Mouse (Mus musculus) lung, embryonic 15.5 days (tissue): ENCODE results near the gene Ndn. TPM values are rescaled to one million over a fixed set of nuclear protein-coding genes. Genes with fewer than 3 reads are reported as not detected.

Experiments
- ATAC-seq: fragments of 200-750 bp; cut with Nextera tagmentation; 2 replicates; pipeline ENCODE4 v1.8.0; 2017; ENCODE audit warnings: moderate number of reproducible peaks, borderline replicate concordance; ENCODE audit not compliant: low FRiP score, low TSS enrichment; ENCODE audit errors: extremely low read depth
- H3K27ac ChIP-seq: fragments of 300-500 bp; sonication (generic); 2 replicates; pipeline ENCODE4 v1.5.1; 2015; ENCODE audit warnings: moderate library complexity, mild to moderate bottlenecking, inconsistent platforms
- H3K27me3 ChIP-seq: fragments of 300-500 bp; sonication (generic); 2 replicates; pipeline ENCODE4 v1.6.1; 2015; ENCODE audit warnings: inconsistent platforms
- H3K36me3 ChIP-seq: fragments of 300-500 bp; sonication (generic); 2 replicates; pipeline ENCODE4 v1.6.1; 2015; ENCODE audit warnings: inconsistent platforms
- H3K4me1 ChIP-seq: fragments of 300-500 bp; sonication (generic); 2 replicates; pipeline ENCODE4 v1.6.1; 2015; ENCODE audit warnings: inconsistent platforms
- H3K4me2 ChIP-seq: fragments of 300-500 bp; sonication (generic); 2 replicates; pipeline ENCODE4 v1.6.1; 2015; ENCODE audit warnings: inconsistent platforms, mild to moderate bottlenecking, moderate library complexity
- H3K4me3 ChIP-seq: fragments of 300-500 bp; sonication (generic); 2 replicates; pipeline ENCODE4 v1.5.1; 2015; ENCODE audit warnings: mild to moderate bottlenecking, inconsistent platforms
- H3K9ac ChIP-seq: fragments of 300-500 bp; sonication (generic); 2 replicates; pipeline ENCODE4 v1.6.1; 2015; ENCODE audit warnings: inconsistent platforms
- H3K9me3 ChIP-seq: fragments of 300-500 bp; sonication (generic); 2 replicates; pipeline ENCODE4 v1.6.1; 2016; ENCODE audit warnings: inconsistent platforms
- WGBS: fragments of 180-500 bp; shearing (Covaris S2); methylation state at CpG from one replicate; pipeline ENCODE4 v1.1.7; 2015; 5-methylcytosine and 5-hydroxymethylcytosine counted together
- polyA plus RNA-seq: library from polyadenylated mRNA; unstranded; fragments of >200 nt; fragmentation: Nextera tagmentation; extraction: Ambion mirVana; gene quantifications from 2 replicates; pipeline ENCODE4 v1.2.1, GENCODE M21; 2015

The Ndn gene
- polyA plus RNA-seq: 74.2 and 76.6 TPM in 2 replicates

GRCm38 (mm10) chr7:62346269-62346668 is at the start of gene Ndn:
Ndn (plus strand) TSS chr7:62346569.
- Histone ChIP-seq H3K27ac (no peak within 1 kb of the TSS), H3K4me3 (no peak within 1 kb of the TSS), H3K4me2 (no peak within 1 kb of the TSS), H3K4me1 (no peaks in the 10 kb centered on the region), H3K36me3 (no peaks in the 10 kb centered on the region), H3K27me3 (no peaks in the 10 kb centered on the region), H3K9me3 (no peaks in the 10 kb centered on the region), H3K9ac (no peak within 1 kb of the TSS)
- WGBS: 55% methylated on average over 1 of the region's 1 CpGs
- no peak for ATAC-seq

- no peak for ATAC-seq
These were observed 43.9 kb upstream of the Ndn start for GRCm38 (mm10) chr7:62302451-62302850.

DNA sequence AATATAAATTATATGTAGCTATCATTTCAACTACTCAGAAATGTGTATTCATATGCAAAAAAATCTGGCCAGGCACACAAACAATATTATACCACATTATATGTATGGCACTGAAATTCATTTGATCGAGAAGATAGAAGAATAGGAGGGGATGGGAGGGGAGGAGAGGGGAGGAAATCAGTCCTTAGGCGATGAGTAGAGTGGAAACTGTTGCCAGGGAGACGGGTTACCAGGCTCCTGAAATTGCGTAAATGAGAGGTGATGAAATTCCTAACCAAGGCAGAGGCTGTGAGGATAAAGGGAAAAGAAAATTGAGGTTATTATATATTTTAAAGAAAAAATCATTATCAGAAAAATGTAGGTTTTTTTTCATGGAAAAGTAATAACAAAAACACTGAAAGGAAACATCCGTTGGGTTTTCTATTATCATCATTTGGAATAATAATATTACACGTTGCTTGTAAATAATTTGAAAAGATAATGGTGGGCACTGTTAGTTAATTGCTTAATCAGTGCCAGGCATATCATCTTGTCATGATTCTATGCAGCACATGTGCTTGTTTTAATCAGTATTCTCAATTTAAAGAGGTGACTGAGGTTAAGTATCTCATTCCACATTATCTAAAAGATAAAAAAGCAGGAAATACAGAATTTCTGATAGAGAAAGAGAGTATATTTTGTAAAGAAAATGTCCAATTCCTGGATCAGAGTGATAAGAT is 39.3 kb upstream of the Ndn start:
- Histone ChIP-seq H3K4me1 (no peaks in the 10 kb centered on the region), H3K4me2 (no peak overlapping the region), H3K9me3 (no peaks in the 10 kb centered on the region), H3K27ac (no peak overlapping the region), H3K9ac (no peak overlapping the region), H3K27me3 (no peaks in the 10 kb centered on the region), H3K4me3 (no peak overlapping the region), H3K36me3 (no peaks in the 10 kb centered on the region)
- 52% methylated on average over 6 of the region's 6 CpGs for WGBS
- ATAC-seq: no peak

More at GRCm38 (mm10) chr7:62302451-62302850, 43.9 kb upstream of the Ndn start:
- H3K36me3 ChIP-seq: no peaks in the 10 kb centered on the region
- no peaks in the 10 kb centered on the region for H3K9me3 ChIP-seq
- no peaks in the 10 kb centered on the region for H3K27me3 ChIP-seq
- no peak overlapping the region for H3K4me3 ChIP-seq
- H3K4me2 ChIP-seq: no peak overlapping the region
- 93% methylated on average over 3 of the region's 3 CpGs for WGBS
- no peak overlapping the region for H3K9ac ChIP-seq
- no peaks in the 10 kb centered on the region for H3K4me1 ChIP-seq
- no peak overlapping the region for H3K27ac ChIP-seq

DNA sequence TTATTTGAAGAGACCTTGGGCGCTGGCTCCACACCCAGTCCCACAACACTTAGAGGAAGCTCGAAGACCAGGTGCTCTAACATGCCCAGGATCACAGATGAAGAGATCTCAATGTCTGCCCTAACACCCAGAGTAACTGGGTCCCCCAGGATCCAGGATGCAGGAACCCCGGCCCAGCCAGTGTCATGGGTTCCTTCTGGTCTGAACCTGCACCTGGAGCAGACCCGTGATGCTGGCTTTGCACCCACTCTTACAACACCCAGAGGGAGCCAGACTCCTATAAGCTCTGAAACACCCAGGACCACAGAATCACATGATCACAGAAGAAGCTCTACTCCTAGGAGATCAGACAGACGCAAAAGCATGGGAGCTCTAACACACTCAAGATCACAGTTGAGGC is 29.6 kb upstream of the Ndn start:
- Histone ChIP-seq H3K4me2 (no peak overlapping the region), H3K4me3 (no peak overlapping the region), H3K4me1 (no peaks in the 10 kb centered on the region), H3K9me3 (no peaks in the 10 kb centered on the region), H3K36me3 (no peaks in the 10 kb centered on the region), H3K27ac (no peak overlapping the region), H3K9ac (no peak overlapping the region), H3K27me3 (no peaks in the 10 kb centered on the region)
- ATAC-seq: no peak
- 62% methylated on average over 5 of the region's 5 CpGs for WGBS

- no peaks in the 10 kb centered on the region for H3K27me3 ChIP-seq
- 19% methylated on average over 1 of the region's 1 CpGs for WGBS
- no peak overlapping the region for H3K9ac ChIP-seq
- ATAC-seq: no peak
- no peaks in the 10 kb centered on the region for H3K4me1 ChIP-seq
- H3K4me2 ChIP-seq: no peak overlapping the region
- H3K36me3 ChIP-seq: no peaks in the 10 kb centered on the region
- no peak overlapping the region for H3K27ac ChIP-seq
- H3K4me3 ChIP-seq: no peak overlapping the region
- H3K9me3 ChIP-seq: no peaks in the 10 kb centered on the region
These were observed 958 bp upstream of the Ndn start for GRCm38 (mm10) chr7:62345411-62345810.

DNA sequence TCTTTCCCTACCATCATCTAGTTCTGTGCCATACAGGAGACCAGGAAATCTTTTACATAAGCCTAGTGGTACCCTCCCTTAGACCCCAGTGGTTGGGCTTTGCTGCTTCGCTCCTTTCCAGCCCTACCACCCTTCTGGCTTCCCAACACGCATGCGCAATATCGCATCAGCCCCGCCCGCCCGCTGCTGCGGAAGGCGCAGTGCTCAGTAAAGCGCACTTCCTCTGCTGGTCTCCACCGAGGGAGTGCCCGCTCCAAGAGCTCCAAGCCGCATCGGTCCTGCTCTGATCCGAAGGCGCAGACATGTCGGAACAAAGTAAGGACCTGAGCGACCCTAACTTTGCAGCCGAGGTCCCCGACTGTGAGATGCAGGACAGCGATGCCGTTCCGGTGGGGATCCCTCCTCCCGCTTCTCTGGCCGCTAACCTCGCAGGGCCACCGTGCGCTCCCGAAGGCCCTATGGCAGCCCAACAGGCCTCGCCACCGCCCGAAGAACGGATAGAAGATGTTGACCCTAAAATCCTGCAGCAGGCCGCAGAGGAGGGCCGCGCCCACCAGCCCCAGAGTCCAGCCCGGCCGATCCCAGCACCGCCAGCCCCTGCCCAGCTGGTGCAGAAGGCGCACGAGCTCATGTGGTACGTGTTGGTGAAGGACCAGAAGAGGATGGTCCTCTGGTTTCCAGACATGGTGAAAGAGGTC is 1.9 kb downstream of the Ndn start:
- no peaks in the 10 kb centered on the region for H3K36me3 ChIP-seq
- peak; percentile 96 for ATAC-seq
- peak overlapping the region; percentile 66 for H3K4me2 ChIP-seq
- no peaks in the 10 kb centered on the region for H3K4me1 ChIP-seq
- H3K4me3 ChIP-seq: peak overlapping the region; percentile 51
- no peak overlapping the region for H3K27ac ChIP-seq
- 13% methylated on average over 42 of the region's 42 CpGs for WGBS
- peak overlapping the region; percentile 49 for H3K9ac ChIP-seq
- no peaks in the 10 kb centered on the region for H3K27me3 ChIP-seq
- H3K9me3 ChIP-seq: no peaks in the 10 kb centered on the region

DNA sequence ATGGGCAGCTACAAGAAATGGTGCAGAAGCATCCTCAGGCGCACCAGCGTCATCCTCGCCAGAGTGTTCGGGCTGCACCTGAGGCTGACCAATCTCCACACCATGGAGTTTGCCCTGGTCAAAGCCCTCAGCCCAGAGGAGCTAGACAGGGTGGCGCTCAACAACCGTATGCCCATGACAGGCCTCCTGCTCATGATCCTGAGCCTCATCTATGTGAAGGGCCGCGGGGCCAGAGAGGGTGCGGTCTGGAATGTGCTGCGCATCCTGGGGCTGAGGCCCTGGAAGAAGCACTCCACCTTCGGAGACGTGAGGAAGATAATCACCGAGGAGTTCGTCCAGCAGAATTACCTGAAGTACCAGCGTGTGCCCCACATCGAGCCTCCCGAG is 2.4 kb downstream of the Ndn start:
- peak overlapping the region; percentile 49 for H3K9ac ChIP-seq
- no peaks in the 10 kb centered on the region for H3K9me3 ChIP-seq
- no peak overlapping the region for H3K27ac ChIP-seq
- 24% methylated on average over 17 of the region's 17 CpGs for WGBS
- peak; percentile 52 for ATAC-seq
- no peaks in the 10 kb centered on the region for H3K27me3 ChIP-seq
- peak overlapping the region; percentile 51 for H3K4me3 ChIP-seq
- peak overlapping the region; percentile 66 for H3K4me2 ChIP-seq
- H3K36me3 ChIP-seq: no peaks in the 10 kb centered on the region
- no peaks in the 10 kb centered on the region for H3K4me1 ChIP-seq

- no peak overlapping the region for H3K27ac ChIP-seq
- no peaks in the 10 kb centered on the region for H3K4me1 ChIP-seq
- H3K9me3 ChIP-seq: no peaks in the 10 kb centered on the region
- no peak overlapping the region for H3K4me2 ChIP-seq
- H3K27me3 ChIP-seq: no peaks in the 10 kb centered on the region
- H3K36me3 ChIP-seq: no peaks in the 10 kb centered on the region
- H3K9ac ChIP-seq: no peak overlapping the region
- H3K4me3 ChIP-seq: no peak overlapping the region
- WGBS: 50% methylated on average over 8 of the region's 8 CpGs
- ATAC-seq: no peak
These were observed 4.9 kb downstream of the Ndn start for GRCm38 (mm10) chr7:62351266-62351665.

- H3K36me3 ChIP-seq: no peaks in the 10 kb centered on the region
- H3K4me1 ChIP-seq: no peaks in the 10 kb centered on the region
- H3K27ac ChIP-seq: no peak overlapping the region
- H3K9ac ChIP-seq: no peak overlapping the region
- no peak overlapping the region for H3K4me2 ChIP-seq
- no peaks in the 10 kb centered on the region for H3K27me3 ChIP-seq
- H3K4me3 ChIP-seq: no peak overlapping the region
- H3K9me3 ChIP-seq: no peaks in the 10 kb centered on the region
- WGBS: 59% methylated on average over 7 of the region's 7 CpGs
- ATAC-seq: no peak
These were observed 18.8 kb downstream of the Ndn start for GRCm38 (mm10) chr7:62365039-62365636.

GRCm38 (mm10) chr7:62366730-62367129 is 20.4 kb downstream of the Ndn start:
- 76% methylated on average over 8 of the region's 8 CpGs for WGBS
- Histone ChIP-seq H3K9me3 (no peaks in the 10 kb centered on the region), H3K36me3 (no peaks in the 10 kb centered on the region), H3K27ac (no peak overlapping the region), H3K27me3 (no peaks in the 10 kb centered on the region), H3K4me2 (no peak overlapping the region), H3K4me1 (no peaks in the 10 kb centered on the region), H3K9ac (no peak overlapping the region), H3K4me3 (no peak overlapping the region)
- no peak for ATAC-seq

DNA sequence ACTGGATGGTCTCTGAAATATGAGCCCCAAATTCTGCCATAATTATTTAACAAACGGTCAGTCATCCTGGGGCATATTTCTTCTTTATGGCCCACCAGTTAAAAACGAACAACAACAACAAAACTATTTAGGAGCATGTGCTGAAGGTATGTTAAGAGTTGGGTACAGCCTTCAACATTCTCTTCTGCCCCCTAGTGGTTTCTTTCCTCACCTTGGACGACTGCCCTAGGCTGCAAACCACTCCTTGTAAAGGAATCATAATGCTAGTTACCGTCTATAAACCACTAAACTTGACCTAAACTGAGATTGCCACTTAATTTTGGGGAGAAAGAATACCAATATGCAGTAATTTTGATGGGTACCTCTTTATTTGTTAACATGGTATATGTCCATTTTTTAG is 29.3 kb downstream of the Ndn start:
- Histone ChIP-seq H3K27ac (no peak overlapping the region), H3K4me2 (no peak overlapping the region), H3K4me3 (no peak overlapping the region), H3K27me3 (no peaks in the 10 kb centered on the region), H3K9ac (no peak overlapping the region), H3K36me3 (no peaks in the 10 kb centered on the region), H3K9me3 (no peaks in the 10 kb centered on the region), H3K4me1 (no peaks in the 10 kb centered on the region)
- WGBS: 26% methylated on average over 4 of the region's 4 CpGs
- no peak for ATAC-seq
